Comparison of ENCODE assay signal across 12 mouse cellular contexts in the genomic region with DNA sequence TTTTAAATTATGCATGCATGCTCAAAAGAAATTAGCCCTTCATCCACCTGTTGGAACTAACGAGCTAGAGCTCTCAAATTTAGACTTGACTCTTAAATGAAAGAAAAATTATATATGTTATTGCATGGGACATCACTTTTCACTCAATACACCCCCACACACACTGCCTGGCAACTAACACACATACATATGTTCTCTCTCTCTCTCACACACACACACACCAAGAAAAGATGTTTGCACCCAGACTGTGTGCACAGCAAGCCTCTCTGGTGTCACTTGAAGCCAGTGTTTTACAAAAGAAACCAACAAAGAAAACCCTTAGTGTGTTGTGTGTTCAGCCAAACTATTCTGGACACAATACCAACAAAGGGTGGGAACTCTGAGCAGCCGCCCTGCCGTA.
DNase-seq lines count a peak whose midpoint lies in the region; ATAC-seq and TF ChIP-seq lines count a peak whose summit lies in the region.
"Had no signal": no experiment of that assay in that cellular context is flagged by ENCODE, and none has a peak within 500 bp of the region (broad histone marks: within the 10 kb centered on the region; RNA-seq: fewer than 3 reads in every experiment).

No protein-coding gene starts in this region.

- 57% methylated on average over 3 of the region's 3 CpGs for WGBS in forebrain, embryonic 10.5 days
- WGBS in forebrain, postnatal 0 days = 25% methylated on average over 3 of the region's 3 CpGs
- 63% methylated on average over 3 of the region's 3 CpGs for WGBS in embryonic facial prominence, embryonic 10.5 days
- 23% methylated on average over 3 of the region's 3 CpGs for WGBS in forebrain, embryonic 16.5 days
- WGBS in midbrain, embryonic 15.5 days = 39% methylated on average over 3 of the region's 3 CpGs
- 78% methylated on average over 3 of the region's 3 CpGs for WGBS in lung, adult 2 months

- DNase-seq in forebrain, embryonic 10.5 days (ENCODE audit: extremely low spot score, low spot score) = peak; percentile 28
- DNase-seq in forebrain, postnatal 0 days = no peak
- DNase-seq in embryonic facial prominence, embryonic 10.5 days (ENCODE audit: low spot score) = no peak
- DNase-seq in natural killer cell, adult 2 months (ENCODE audit: low spot score in 2 of 2) = no peak
- DNase-seq in retina, postnatal 1 day = no peak
- DNase-seq in lung, adult 2 months = no peak

- H3K4me2 ChIP-seq in forebrain, postnatal 0 days (ENCODE audit: low read depth) = no peak overlapping the region
- H3K4me2 ChIP-seq in forebrain, embryonic 16.5 days (ENCODE audit: low read length) = 0 out of 2 replicates have a peak overlapping the region, but pooled peaks have one; percentile 12
- H3K4me2 ChIP-seq in midbrain, embryonic 15.5 days = no peak overlapping the region
- H3K4me2 ChIP-seq: heart, embryonic 15.5 days; limb, embryonic 15.5 days; stomach, embryonic 15.5 days had no signal

- no peak for TF ChIP-seq CTCF in forebrain, postnatal 0 days (IDR thresholded peaks at IDR 0.05; ENCODE audit: low read depth)
- no peak for TF ChIP-seq CTCF in lung, adult 2 months (IDR thresholded peaks at IDR 0.05; ENCODE audit: insufficient read depth, low read length)

- H3K9me3 ChIP-seq in forebrain, embryonic 10.5 days = 0 out of 2 replicates have a peak, but pooled peaks cover 6% of the 10 kb centered on the region
- H3K9me3 ChIP-seq in forebrain, postnatal 0 days (ENCODE audit: low read length) = peaks cover 3% of the 10 kb centered on the region
- 0 out of 2 replicates have a peak, but pooled peaks cover 3% of the 10 kb centered on the region for H3K9me3 ChIP-seq in embryonic facial prominence, embryonic 10.5 days
- no peaks in the 10 kb centered on the region for H3K9me3 ChIP-seq in forebrain, embryonic 16.5 days (ENCODE audit: control insufficient read depth, low read length)
- H3K9me3 ChIP-seq in midbrain, embryonic 15.5 days = no peaks in the 10 kb centered on the region
- H3K9me3 ChIP-seq: heart, embryonic 15.5 days; stomach, embryonic 15.5 days had no signal

- no peaks in the 10 kb centered on the region for H3K36me3 ChIP-seq in forebrain, embryonic 10.5 days (replicated peaks)
- no peaks in the 10 kb centered on the region for H3K36me3 ChIP-seq in forebrain, postnatal 0 days (ENCODE audit: insufficient read depth)
- 0 out of 2 replicates have a peak, but pooled peaks cover 2% of the 10 kb centered on the region for H3K36me3 ChIP-seq in embryonic facial prominence, embryonic 10.5 days (replicated peaks)
- no peaks in the 10 kb centered on the region for H3K36me3 ChIP-seq in forebrain, embryonic 16.5 days (ENCODE audit: control insufficient read depth, insufficient read depth)
- H3K36me3 ChIP-seq in midbrain, embryonic 15.5 days (replicated peaks) = no peaks in the 10 kb centered on the region
- H3K36me3 ChIP-seq: heart, embryonic 15.5 days; limb, embryonic 15.5 days; stomach, embryonic 15.5 days had no signal

- TF ChIP-seq POLR2A in lung, adult 2 months (IDR thresholded peaks at IDR 0.05; ENCODE audit: borderline replicate concordance, extremely low read depth, low read depth, low read length) = no peak

- no peak overlapping the region for H3K4me3 ChIP-seq in forebrain, embryonic 10.5 days
- no peak overlapping the region for H3K4me3 ChIP-seq in forebrain, postnatal 0 days (ENCODE audit: low read depth, low read length)
- H3K4me3 ChIP-seq in embryonic facial prominence, embryonic 10.5 days = no peak overlapping the region
- H3K4me3 ChIP-seq in forebrain, embryonic 16.5 days (replicated peaks; ENCODE audit: low read length) = no peak overlapping the region
- no peak overlapping the region for H3K4me3 ChIP-seq in midbrain, embryonic 15.5 days
- no peak overlapping the region for H3K4me3 ChIP-seq in lung, adult 2 months (replicated peaks; ENCODE audit: extremely low read depth, low read depth, low read length)
- H3K4me3 ChIP-seq: heart, embryonic 15.5 days; limb, embryonic 15.5 days; stomach, embryonic 15.5 days had no signal

- no peak overlapping the region for H3K9ac ChIP-seq in forebrain, postnatal 0 days
- H3K9ac ChIP-seq in forebrain, embryonic 16.5 days (replicated peaks; ENCODE audit: low read depth, low read length) = no peak overlapping the region
- no peak overlapping the region for H3K9ac ChIP-seq in midbrain, embryonic 15.5 days
- H3K9ac ChIP-seq: heart, embryonic 15.5 days; limb, embryonic 15.5 days; stomach, embryonic 15.5 days had no signal

- no peak for ATAC-seq in forebrain, postnatal 0 days
- 0 out of 2 replicates have a peak, but pooled peaks have one; percentile 19 for ATAC-seq in forebrain, embryonic 16.5 days
- ATAC-seq in midbrain, embryonic 15.5 days (replicated peaks) = peak; percentile 48

- H3K27ac ChIP-seq in forebrain, embryonic 10.5 days = peak overlapping the region; percentile 68
- no peak overlapping the region for H3K27ac ChIP-seq in forebrain, postnatal 0 days (ENCODE audit: low read depth, low read length)
- peak overlapping the region; percentile 32; the same call in 1 of the 2 replicates for H3K27ac ChIP-seq in embryonic facial prominence, embryonic 10.5 days (replicated peaks)
- H3K27ac ChIP-seq in forebrain, embryonic 16.5 days (ENCODE audit: low read length) = 0 out of 2 replicates have a peak overlapping the region, but pooled peaks have one; percentile 4
- no peak overlapping the region for H3K27ac ChIP-seq in midbrain, embryonic 15.5 days
- H3K27ac ChIP-seq: heart, embryonic 15.5 days; limb, embryonic 15.5 days; macrophage; stomach, embryonic 15.5 days had no signal

- no peaks in the 10 kb centered on the region for H3K27me3 ChIP-seq in forebrain, embryonic 10.5 days (ENCODE audit: poor library complexity, severe bottlenecking)
- H3K27me3 ChIP-seq in forebrain, postnatal 0 days (ENCODE audit: insufficient read depth, low read length) = no peaks in the 10 kb centered on the region
- no peaks in the 10 kb centered on the region for H3K27me3 ChIP-seq in embryonic facial prominence, embryonic 10.5 days (replicated peaks; ENCODE audit: low read depth, poor library complexity, severe bottlenecking)
- no peaks in the 10 kb centered on the region for H3K27me3 ChIP-seq in forebrain, embryonic 16.5 days (replicated peaks; ENCODE audit: control insufficient read depth, insufficient read depth, low read length)
- no peaks in the 10 kb centered on the region for H3K27me3 ChIP-seq in midbrain, embryonic 15.5 days (replicated peaks)
- H3K27me3 ChIP-seq: limb, embryonic 15.5 days; stomach, embryonic 15.5 days had no signal

- peaks cover 31% of the 10 kb centered on the region for H3K4me1 ChIP-seq in forebrain, embryonic 10.5 days
- no peaks in the 10 kb centered on the region for H3K4me1 ChIP-seq in forebrain, postnatal 0 days (ENCODE audit: insufficient read depth)
- H3K4me1 ChIP-seq in embryonic facial prominence, embryonic 10.5 days = peaks cover 18% of the 10 kb centered on the region
- peaks cover 14% of the 10 kb centered on the region for H3K4me1 ChIP-seq in forebrain, embryonic 16.5 days (replicated peaks; ENCODE audit: control insufficient read depth, insufficient read depth, low read length)
- peaks cover 9% of the 10 kb centered on the region; the same call in 1 of the 2 replicates for H3K4me1 ChIP-seq in midbrain, embryonic 15.5 days
- 0 out of 2 replicates have a peak, but pooled peaks cover 2% of the 10 kb centered on the region for H3K4me1 ChIP-seq in lung, adult 2 months (ENCODE audit: control insufficient read depth, insufficient read depth, low read length)

Comparison
In these comparisons a context has a peak if more than half of its experiments do, and no peak if none do; other contexts are left out.
1. H3K27ac ChIP-seq: peak in forebrain, embryonic 10.5 days (single experiment), embryonic facial prominence, embryonic 10.5 days (single experiment) and forebrain, embryonic 16.5 days (single experiment); none in forebrain, postnatal 0 days (single experiment) and midbrain, embryonic 15.5 days (single experiment).